ENCODE assay signal across 20 mouse cellular contexts in genomic region chr13:113381710-113382109, GRCm38 (mm10).
DNase-seq lines count a peak whose midpoint lies in the region; ATAC-seq lines count a peak whose summit lies in the region.
"Had no signal": no experiment of that assay in that cellular context is flagged by ENCODE, and none has a peak within 500 bp of the region (broad histone marks: within the 10 kb centered on the region; RNA-seq: fewer than 3 reads in every experiment).

No protein-coding gene starts in this region.

- H3K4me2 ChIP-seq in neural tube, embryonic 15.5 days: no peak overlapping the region
- H3K4me2 ChIP-seq: heart, embryonic 13.5 days; intestine, embryonic 15.5 days; limb, embryonic 12.5 days had no signal

- H3K9me3 ChIP-seq in neural tube, embryonic 15.5 days (replicated peaks): no peaks in the 10 kb centered on the region
- H3K9me3 ChIP-seq: G1E; heart, embryonic 13.5 days; hindbrain, embryonic 10.5 days; intestine, embryonic 15.5 days; limb, embryonic 12.5 days had no signal

- peak; percentile 53 for DNase-seq in layer of hippocampus, adult 11-12 months (ENCODE audit: low spot score)
- no peak for DNase-seq in layer of hippocampus, adult 8-10 months (ENCODE audit: low spot score in 2 of 2)
- DNase-seq in B cell, adult 2 months: peak; percentile 9 to 10
- DNase-seq in gastrocnemius, postnatal 10 days: no peak
- DNase-seq: cerebellum, adult 9-11 months; gastrocnemius, postnatal 14 days; lung, adult 18-20 months; retina, postnatal 1 day; thymus, postnatal 4 days had no signal

- no peaks in the 10 kb centered on the region for H3K36me3 ChIP-seq in neural tube, embryonic 15.5 days
- H3K36me3 ChIP-seq: G1E; heart, embryonic 13.5 days; hindbrain, embryonic 10.5 days; intestine, embryonic 15.5 days; limb, embryonic 12.5 days had no signal

- no peak overlapping the region for H3K9ac ChIP-seq in neural tube, embryonic 15.5 days (replicated peaks)
- H3K9ac ChIP-seq: heart, embryonic 13.5 days; intestine, embryonic 15.5 days; limb, embryonic 12.5 days had no signal

- H3K27me3 ChIP-seq in neural tube, embryonic 15.5 days (replicated peaks): no peaks in the 10 kb centered on the region
- H3K27me3 ChIP-seq: heart, embryonic 13.5 days; intestine, embryonic 15.5 days; limb, embryonic 12.5 days had no signal

- ATAC-seq in neutrophil, adult 5-6 weeks (ENCODE audit: extremely low read depth, insufficient number of reproducible peaks, low FRiP score, poor library complexity, severe bottlenecking): peak; percentile 8; the same call in 1 of the 2 replicates
- ATAC-seq in neural tube, embryonic 15.5 days (ENCODE audit: low FRiP score): no peak
- ATAC-seq: forebrain, embryonic 14.5 days; intestine, embryonic 15.5 days had no signal

- peak overlapping the region; percentile 58; the same call in 1 of the 2 replicates for H3K27ac ChIP-seq in brown adipose tissue, adult 24 weeks (replicated peaks; ENCODE audit: low read depth, low read length)
- H3K27ac ChIP-seq in neural tube, embryonic 15.5 days (replicated peaks): no peak overlapping the region
- H3K27ac ChIP-seq: heart, embryonic 13.5 days; hindbrain, embryonic 10.5 days; intestine, embryonic 15.5 days; kidney, postnatal 0 days; limb, embryonic 12.5 days; macrophage had no signal

- H3K4me1 ChIP-seq in brown adipose tissue, adult 24 weeks (ENCODE audit: control insufficient read depth, insufficient read depth, insufficient read length, low read length): no peaks in the 10 kb centered on the region
- H3K4me1 ChIP-seq in neural tube, embryonic 15.5 days: no peaks in the 10 kb centered on the region
- H3K4me1 ChIP-seq: heart, embryonic 13.5 days; hindbrain, embryonic 10.5 days; intestine, embryonic 15.5 days had no signal

- WGBS in neural tube, embryonic 15.5 days: 96% methylated on average over 1 of the region's 1 CpGs

- H3K4me3 ChIP-seq in brown adipose tissue, adult 24 weeks (ENCODE audit: insufficient read depth, low read depth, low read length): no peak overlapping the region
- H3K4me3 ChIP-seq in neural tube, embryonic 15.5 days (replicated peaks): no peak overlapping the region
- H3K4me3 ChIP-seq: heart, embryonic 13.5 days; hindbrain, embryonic 10.5 days; intestine, embryonic 15.5 days; limb, embryonic 12.5 days had no signal

Comparison
In these comparisons a context has a peak if more than half of its experiments do, and no peak if none do; other contexts are left out.
1. DNase-seq: peak in layer of hippocampus, adult 11-12 months (single experiment) and B cell, adult 2 months (2 of 2); none in layer of hippocampus, adult 8-10 months (0 of 2) and gastrocnemius, postnatal 10 days (single experiment).